Mouse (Mus musculus) right cerebral cortex, postnatal 36 days (tissue): ENCODE data around the gene Gtdc1.

Experiments
- DNase-seq, 2 experiments: peaks; one replicate each; pipeline ENCODE4 v3.0.0; 2022; ENCODE audit warnings: low spot score in 2 of 2, mixed read lengths in 1 of 2

Gtdc1 gene

GRCm38 (mm10) chr2:44924618-44925017, 2.8 kb downstream of the Gtdc1 start:
- DNase-seq = no peak

GRCm38 (mm10) chr2:44923056-44923883, 4.2 kb downstream of the Gtdc1 start:
- DNase-seq = no peak

- no peak for DNase-seq
Observed at GRCm38 (mm10) chr2:44922500-44922899, 5.0 kb downstream of the Gtdc1 start.

- no peak for DNase-seq
Observed at GRCm38 (mm10) chr2:44920471-44920870, 7.0 kb downstream of the Gtdc1 start.

GRCm38 (mm10) chr2:44919326-44919725, 8.1 kb downstream of the Gtdc1 start:
- DNase-seq = no peak

- no peak for DNase-seq
Observed at GRCm38 (mm10) chr2:44918737-44919136, 8.7 kb downstream of the Gtdc1 start.

- DNase-seq = no peak
Observed at GRCm38 (mm10) chr2:44916286-44916685, 11.2 kb downstream of the Gtdc1 start.

- no peak for DNase-seq
Observed at GRCm38 (mm10) chr2:44897801-44898200, 29.7 kb downstream of the Gtdc1 start.

GRCm38 (mm10) chr2:44873718-44874117, 53.7 kb downstream of the Gtdc1 start:
- no peak for DNase-seq

- no peak for DNase-seq
Observed at GRCm38 (mm10) chr2:44864726-44865125, 62.7 kb downstream of the Gtdc1 start.

GRCm38 (mm10) chr2:44854475-44854874, 73.0 kb downstream of the Gtdc1 start:
- no peak for DNase-seq

GRCm38 (mm10) chr2:44849666-44850065, 77.8 kb downstream of the Gtdc1 start:
- DNase-seq = no peak

GRCm38 (mm10) chr2:44848156-44848555, 79.3 kb downstream of the Gtdc1 start:
- DNase-seq = no peak

- DNase-seq = no peak
Observed at GRCm38 (mm10) chr2:44845424-44845823, 82.0 kb downstream of the Gtdc1 start.

GRCm38 (mm10) chr2:44829753-44830152, 97.7 kb downstream of the Gtdc1 start:
- no peak for DNase-seq

- DNase-seq = no peak
Observed at GRCm38 (mm10) chr2:44829346-44829745, 98.1 kb downstream of the Gtdc1 start.

- DNase-seq = no peak
Observed at GRCm38 (mm10) chr2:44826609-44827008, 100.8 kb downstream of the Gtdc1 start.

GRCm38 (mm10) chr2:44817787-44818186, 109.7 kb downstream of the Gtdc1 start:
- DNase-seq = no peak

GRCm38 (mm10) chr2:44813729-44814128, 113.7 kb downstream of the Gtdc1 start:
- no peak for DNase-seq

- DNase-seq = no peak
Observed at GRCm38 (mm10) chr2:44804497-44804896, 123.0 kb downstream of the Gtdc1 start.

GRCm38 (mm10) chr2:44801361-44801760, 126.1 kb downstream of the Gtdc1 start:
- DNase-seq = no peak

GRCm38 (mm10) chr2:44791840-44792239, 135.6 kb downstream of the Gtdc1 start:
- no peak for DNase-seq

GRCm38 (mm10) chr2:44791134-44791533, 136.3 kb downstream of the Gtdc1 start:
- no peak for DNase-seq

- DNase-seq = no peak
Observed at GRCm38 (mm10) chr2:44782746-44783145, 144.7 kb downstream of the Gtdc1 start.
